ENCODE assay signal across 13 mouse cellular contexts in genomic region chr4:118527335-118527681, GRCm38 (mm10). TPM values are rescaled to one million over a fixed set of nuclear protein-coding genes. Genes with fewer than 3 reads are reported as not detected.
DNase-seq lines count a peak whose midpoint lies in the region; ATAC-seq and TF ChIP-seq lines count a peak whose summit lies in the region.
"Had no signal": no experiment of that assay in that cellular context is flagged by ENCODE, and none has a peak within 500 bp of the region (broad histone marks: within the 10 kb centered on the region; RNA-seq: fewer than 3 reads in every experiment).

No protein-coding gene starts in this region.

- H3K4me1 ChIP-seq in liver, adult 2 months (ENCODE audit: control insufficient read depth, insufficient read depth, low read length) = peaks cover 8% of the 10 kb centered on the region
- H3K4me1 ChIP-seq in embryonic facial prominence, embryonic 10.5 days = peaks cover 27% of the 10 kb centered on the region
- no peaks in the 10 kb centered on the region for H3K4me1 ChIP-seq in embryonic facial prominence, embryonic 15.5 days
- H3K4me1 ChIP-seq in liver, postnatal 0 days (ENCODE audit: insufficient read depth) = peaks cover 5% of the 10 kb centered on the region; the same call in 1 of the 2 replicates
- H3K4me1 ChIP-seq: hindbrain, embryonic 12.5 days; neural tube, embryonic 15.5 days had no signal

- peak overlapping the region; percentile 94 for H3K27ac ChIP-seq in liver, adult 2 months (replicated peaks; ENCODE audit: insufficient read depth, low read depth, low read length)
- peak overlapping the region; percentile 4; the same call in 1 of the 2 replicates for H3K27ac ChIP-seq in embryonic facial prominence, embryonic 10.5 days (replicated peaks)
- no peak overlapping the region for H3K27ac ChIP-seq in embryonic facial prominence, embryonic 15.5 days (replicated peaks)
- H3K27ac ChIP-seq in liver, postnatal 0 days (ENCODE audit: low read depth) = peak overlapping the region; percentile 76
- H3K27ac ChIP-seq: hindbrain, embryonic 12.5 days; neural tube, embryonic 15.5 days had no signal

- peak overlapping the region; percentile 36 for H3K4me2 ChIP-seq in embryonic facial prominence, embryonic 15.5 days (replicated peaks)
- peak overlapping the region; percentile 57 for H3K4me2 ChIP-seq in liver, postnatal 0 days (ENCODE audit: low read depth, low read length)
- H3K4me2 ChIP-seq: hindbrain, embryonic 12.5 days; neural tube, embryonic 15.5 days had no signal

- H3K9me3 ChIP-seq in embryonic facial prominence, embryonic 10.5 days = no peaks in the 10 kb centered on the region
- no peaks in the 10 kb centered on the region for H3K9me3 ChIP-seq in embryonic facial prominence, embryonic 15.5 days (replicated peaks)
- H3K9me3 ChIP-seq in liver, postnatal 0 days (ENCODE audit: low read length) = no peaks in the 10 kb centered on the region
- H3K9me3 ChIP-seq: hindbrain, embryonic 12.5 days; neural tube, embryonic 15.5 days had no signal

- H3K36me3 ChIP-seq in liver, adult 2 months (ENCODE audit: control insufficient read depth, insufficient read depth, low read length) = no peaks in the 10 kb centered on the region
- H3K36me3 ChIP-seq in embryonic facial prominence, embryonic 10.5 days (replicated peaks) = no peaks in the 10 kb centered on the region
- H3K36me3 ChIP-seq in embryonic facial prominence, embryonic 15.5 days = no peaks in the 10 kb centered on the region
- H3K36me3 ChIP-seq in liver, postnatal 0 days (replicated peaks; ENCODE audit: insufficient read depth, low read length) = no peaks in the 10 kb centered on the region
- H3K36me3 ChIP-seq: hindbrain, embryonic 12.5 days; neural tube, embryonic 15.5 days had no signal

- no peak for TF ChIP-seq EP300 in liver, postnatal 0 days (IDR thresholded peaks at IDR 0.05; ENCODE audit: low read depth)

- peak overlapping the region; percentile 73 for H3K4me3 ChIP-seq in liver, adult 2 months (ENCODE audit: insufficient read depth, low read depth, low read length)
- peak overlapping the region; percentile 19 for H3K4me3 ChIP-seq in embryonic facial prominence, embryonic 10.5 days
- peak overlapping the region; percentile 34 for H3K4me3 ChIP-seq in embryonic facial prominence, embryonic 15.5 days (replicated peaks)
- peak overlapping the region; percentile 33 for H3K4me3 ChIP-seq in liver, postnatal 0 days (ENCODE audit: low read depth, low read length)
- H3K4me3 ChIP-seq: hindbrain, embryonic 12.5 days; neural tube, embryonic 15.5 days had no signal

- no peaks in the 10 kb centered on the region for H3K79me2 ChIP-seq in liver, adult 2 months (ENCODE audit: control insufficient read depth, insufficient read depth, low read length)

- no peaks in the 10 kb centered on the region for H3K27me3 ChIP-seq in liver, adult 2 months (ENCODE audit: control insufficient read depth, insufficient read depth, low read length)
- H3K27me3 ChIP-seq in embryonic facial prominence, embryonic 10.5 days (replicated peaks; ENCODE audit: low read depth, poor library complexity, severe bottlenecking) = no peaks in the 10 kb centered on the region; the same call in 1 of the 2 replicates
- H3K27me3 ChIP-seq in embryonic facial prominence, embryonic 15.5 days = no peaks in the 10 kb centered on the region
- no peaks in the 10 kb centered on the region for H3K27me3 ChIP-seq in liver, postnatal 0 days (ENCODE audit: insufficient read depth, low read length)
- H3K27me3 ChIP-seq: neural tube, embryonic 15.5 days had no signal

- TF ChIP-seq CTCF in liver, adult 2 months (IDR thresholded peaks at IDR 0.05; ENCODE audit: low read depth, low read length) = no peak
- TF ChIP-seq CTCF in liver, postnatal 0 days (IDR thresholded peaks at IDR 0.05; ENCODE audit: low read depth) = no peak

- H3K9ac ChIP-seq in liver, adult 2 months (ENCODE audit: low read depth, low read length) = peak overlapping the region; percentile 71
- 0 out of 2 replicates have a peak overlapping the region, but pooled peaks have one; percentile 9 for H3K9ac ChIP-seq in embryonic facial prominence, embryonic 15.5 days
- H3K9ac ChIP-seq in liver, postnatal 0 days (replicated peaks) = peak overlapping the region; percentile 28; the same call in 1 of the 2 replicates
- H3K9ac ChIP-seq: hindbrain, embryonic 12.5 days; neural tube, embryonic 15.5 days had no signal

- no peak for ATAC-seq in embryonic facial prominence, embryonic 15.5 days (ENCODE audit: insufficient number of reproducible peaks, low FRiP score, low TSS enrichment, low read depth)
- peak; percentile 70 for ATAC-seq in liver, postnatal 0 days

- WGBS in liver, adult 2 months = 23% methylated on average over 5 of the region's 5 CpGs
- WGBS in embryonic facial prominence, embryonic 10.5 days = 39% methylated on average over 5 of the region's 5 CpGs
- 42% methylated on average over 5 of the region's 5 CpGs for WGBS in embryonic facial prominence, embryonic 15.5 days
- 64% methylated on average over 5 of the region's 5 CpGs for WGBS in liver, postnatal 0 days (ENCODE audit: insufficient replicate concordance)

- no peak for DNase-seq in liver, adult 2 months (ENCODE audit: extremely low read depth, low read depth, low spot score)
- no peak for DNase-seq in liver
- DNase-seq in embryonic facial prominence, embryonic 10.5 days (ENCODE audit: low spot score) = no peak
- DNase-seq in liver, postnatal 0 days = no peak
- DNase-seq in left cerebral cortex, adult 8-10 months (ENCODE audit: low spot score in 2 of 2) = no peak
- DNase-seq in frontal cortex, postnatal 10 days (ENCODE audit: low spot score in 2 of 2) = no peak
- DNase-seq: cerebellum, adult 9-11 months; heart, adult 18-20 months had no signal

- TF ChIP-seq POLR2A in liver, adult 2 months (IDR thresholded peaks at IDR 0.05; ENCODE audit: extremely low read depth, insufficient read depth, low read length) = no peak

RNA-seq across cellular contexts. Expression of gene 2610528J11Rik, which starts 0.5 kb away (rescaled TPM):
- total RNA-seq in liver, adult 2 months (2014; rRNA removed) = 19.8 and 21.5 TPM in 2 replicates
- 52.6 and 54.6 TPM in 2 replicates for polyA plus RNA-seq in liver, adult 2 months (2012; rRNA removed)
- 3.9 TPM in 2 replicates for polyA plus RNA-seq in embryonic facial prominence, embryonic 10.5 days (2016; fragmentation: Nextera tagmentation; extraction: Ambion mirVana)
- 15.3 and 18.6 TPM in 2 replicates for polyA plus RNA-seq in embryonic facial prominence, embryonic 15.5 days (2015; fragmentation: Nextera tagmentation; extraction: Ambion mirVana)
- polyA plus RNA-seq in liver, postnatal 0 days (2015; fragmentation: Nextera tagmentation; extraction: Ambion mirVana) = 16.2 and 18.8 TPM in 2 replicates
- total RNA-seq in left cerebral cortex, adult 8-10 months (2022) = not detected
- total RNA-seq: heart, adult 18-20 months; layer of hippocampus, adult 18-20 months; midbrain, postnatal 0 days had no signal
- polyA plus RNA-seq: midbrain, postnatal 0 days; neural tube, embryonic 15.5 days had no signal

RNA-seq across cellular contexts. Expression of gene Tmem125, which starts 16.5 kb away (rescaled TPM):
- 2.9 and 3.5 TPM in 2 replicates for total RNA-seq in liver, adult 2 months (2014; rRNA removed)
- polyA plus RNA-seq in liver, adult 2 months (2012; rRNA removed) = 13.1 and 17.5 TPM in 2 replicates
- polyA plus RNA-seq in embryonic facial prominence, embryonic 10.5 days (2016; fragmentation: Nextera tagmentation; extraction: Ambion mirVana) = 0.79 and 1.1 TPM in 2 replicates
- 11.7 and 17.4 TPM in 2 replicates for polyA plus RNA-seq in embryonic facial prominence, embryonic 15.5 days (2015; fragmentation: Nextera tagmentation; extraction: Ambion mirVana)
- 3.7 and 4.4 TPM in 2 replicates for polyA plus RNA-seq in liver, postnatal 0 days (2015; fragmentation: Nextera tagmentation; extraction: Ambion mirVana)
- total RNA-seq in left cerebral cortex, adult 8-10 months (2022) = 10 to 100 TPM; 10.0 to 14.0 (median 11.1) TPM
- total RNA-seq: heart, adult 18-20 months had no signal

RNA-seq across cellular contexts. Expression of gene Tie1, which starts 37.4 kb away (rescaled TPM):
- 6.6 and 9.6 TPM in 2 replicates for total RNA-seq in liver, adult 2 months (2014; rRNA removed)
- polyA plus RNA-seq in liver, adult 2 months (2012; rRNA removed) = 6.7 and 8.9 TPM in 2 replicates
- polyA plus RNA-seq in embryonic facial prominence, embryonic 10.5 days (2016; fragmentation: Nextera tagmentation; extraction: Ambion mirVana) = 15.4 and 16.5 TPM in 2 replicates
- 25.6 and 27.1 TPM in 2 replicates for polyA plus RNA-seq in embryonic facial prominence, embryonic 15.5 days (2015; fragmentation: Nextera tagmentation; extraction: Ambion mirVana)
- polyA plus RNA-seq in liver, postnatal 0 days (2015; fragmentation: Nextera tagmentation; extraction: Ambion mirVana) = 7.1 and 8.2 TPM in 2 replicates
- 1 to 10 TPM; 6.6 to 9.4 (median 8.3) TPM for total RNA-seq in left cerebral cortex, adult 8-10 months (2022)

Comparison
In these comparisons a context has a peak if more than half of its experiments do, and no peak if none do; other contexts are left out.
1. H3K4me3 ChIP-seq: peak in every context shown above with its lines; median percentile 73 in liver, adult 2 months; 34 in embryonic facial prominence, embryonic 15.5 days; 33 in liver, postnatal 0 days; 19 in embryonic facial prominence, embryonic 10.5 days.
2. H3K9ac ChIP-seq: peak in every context shown above with its lines; median percentile 71 in liver, adult 2 months; 28 in liver, postnatal 0 days; 9 in embryonic facial prominence, embryonic 15.5 days.